Mouse (Mus musculus) G1E (cell line): ENCODE results near the gene Rfx4. TPM values are rescaled to one million over a fixed set of nuclear protein-coding genes. Genes with fewer than 3 reads are reported as not detected.

Experiments
- ATAC-seq: 2 replicates; pipeline ENCODE4 v1.8.0; 2016; ENCODE audit warnings: mild to moderate bottlenecking; ENCODE audit not compliant: insufficient number of reproducible peaks, poor library complexity, low FRiP score, severe bottlenecking; ENCODE audit errors: extremely low read depth
- DNase-seq: peaks from one replicate; pipeline ENCODE4 v3.0.0; 2012; ENCODE audit warnings: low spot score
- H3K27me3 ChIP-seq: 2 replicates; pipeline ENCODE4 v1.6.1; 2012; ENCODE audit warnings: mild to moderate bottlenecking, low read length, inconsistent platforms; ENCODE audit not compliant: insufficient read depth
- H3K36me3 ChIP-seq: replicated peaks from 2 replicates; pipeline ENCODE3; 2012; ENCODE audit warnings: mild to moderate bottlenecking, inconsistent platforms
- H3K4me1 ChIP-seq: 2 replicates; pipeline ENCODE4 v1.6.1; 2012; ENCODE audit warnings: low read depth, low read length, inconsistent platforms, mixed read lengths; ENCODE audit not compliant: insufficient read depth
- H3K4me3 ChIP-seq: 2 replicates; pipeline ENCODE4 v1.5.1; 2012; ENCODE audit warnings: low read depth, mild to moderate bottlenecking, inconsistent platforms, low read length, moderate library complexity, mixed read lengths
- H3K9me3 ChIP-seq: replicated peaks from 2 replicates; pipeline ENCODE4 v1.6.1; 2012; ENCODE audit warnings: inconsistent platforms
- CTCF ChIP-seq: IDR thresholded peaks from 2 replicates; pipeline ENCODE4 v1.5.1; 2012; ENCODE audit warnings: low read depth, low read length, inconsistent platforms, mixed read lengths
- GATA1 ChIP-seq: IDR thresholded peaks from 2 replicates; pipeline ENCODE4 v1.6.1; 2012; ENCODE audit warnings: borderline replicate concordance, low read length, inconsistent platforms, mixed read lengths
- GATA2 ChIP-seq: IDR thresholded peaks from 2 replicates; pipeline ENCODE4 v1.6.1; 2012; ENCODE audit warnings: low read depth, low read length, inconsistent platforms, borderline replicate concordance
- POLR2AphosphoS5 ChIP-seq: IDR thresholded peaks from 2 replicates; pipeline ENCODE4 v1.6.1; 2012; ENCODE audit warnings: low read depth, low read length, inconsistent platforms; ENCODE audit not compliant: insufficient replicate concordance
- TAL1 ChIP-seq: conservative IDR thresholded peaks from 2 replicates; pipeline ENCODE4 v1.6.1; 2012; ENCODE audit warnings: low read depth, low read length, inconsistent platforms, mixed read lengths
- polyA plus RNA-seq: library from polyadenylated mRNA; stranded (reverse); fragments of >175 nt; gene quantifications from 2 replicates; pipeline ENCODE4 v1.2.3, GENCODE M21; 2012
- total RNA-seq, 2 experiments: library from RNA; stranded (forward) in 1 of 2; stranded (reverse) in 1 of 2; fragments of 200-1000 nt in 1 of 2; fragments of >200 nt in 1 of 2; fragmentation: Nextera tagmentation in 1 of 2; gene quantifications; 2 replicates each; pipeline ENCODE4 v1.2.3; 2014 to 2017

The Rfx4 gene
- total and polyA plus RNA-seq, 3 experiments = not detected

GRCm38 (mm10) chr10:84817086-84817869, 61.4 kb downstream of the Rfx4 start:
- no peaks in the 10 kb centered on the region for H3K36me3 ChIP-seq
- TF ChIP-seq CTCF = no peak
- no peak for ATAC-seq

GRCm38 (mm10) chr10:84819669-84820068, 63.8 kb downstream of the Rfx4 start:
- Histone ChIP-seq H3K9me3 (no peaks in the 10 kb centered on the region), H3K4me1 (peaks cover 3% of the 10 kb centered on the region; the same call in 1 of the 2 replicates), H3K4me3 (no peak overlapping the region), H3K36me3 (no peaks in the 10 kb centered on the region), H3K27me3 (no peaks in the 10 kb centered on the region; the same call in 1 of the 2 replicates)
- no peak for TF ChIP-seq TAL1
- no peak for TF ChIP-seq GATA2
- no peak for TF ChIP-seq POLR2AphosphoS5
- TF ChIP-seq GATA1 = no peak
- no peak for TF ChIP-seq CTCF
- ATAC-seq (no peak), DNase-seq (no peak)

More at GRCm38 (mm10) chr10:84817086-84817869, 61.4 kb downstream of the Rfx4 start:
- DNase-seq = no peak
- Histone ChIP-seq H3K4me1 (peaks cover 3% of the 10 kb centered on the region; the same call in 1 of the 2 replicates), H3K4me3 (no peak overlapping the region), H3K27me3 (no peaks in the 10 kb centered on the region; the same call in 1 of the 2 replicates), H3K9me3 (no peaks in the 10 kb centered on the region)

GRCm38 (mm10) chr10:84820230-84820629, 64.4 kb downstream of the Rfx4 start:
- Histone ChIP-seq H3K4me1 (peaks cover 3% of the 10 kb centered on the region; the same call in 1 of the 2 replicates), H3K4me3 (no peak overlapping the region), H3K27me3 (no peaks in the 10 kb centered on the region; the same call in 1 of the 2 replicates), H3K9me3 (no peaks in the 10 kb centered on the region), H3K36me3 (no peaks in the 10 kb centered on the region)
- ATAC-seq (no peak), DNase-seq (no peak)
- TF ChIP-seq GATA2 (no peak), CTCF (no peak), GATA1 (no peak), POLR2AphosphoS5 (no peak), TAL1 (no peak)

- Histone ChIP-seq H3K9me3 (no peaks in the 10 kb centered on the region), H3K4me3 (no peak overlapping the region), H3K36me3 (no peaks in the 10 kb centered on the region), H3K4me1 (peaks cover 3% of the 10 kb centered on the region; the same call in 1 of the 2 replicates), H3K27me3 (peaks cover 5% of the 10 kb centered on the region; the same call in 1 of the 2 replicates)
- TF ChIP-seq GATA2 (no peak), CTCF (no peak), GATA1 (no peak), POLR2AphosphoS5 (no peak), TAL1 (no peak)
- DNase-seq (no peak), ATAC-seq (no peak)
These were observed 66.9 kb downstream of the Rfx4 start for GRCm38 (mm10) chr10:84822741-84823151.

DNA sequence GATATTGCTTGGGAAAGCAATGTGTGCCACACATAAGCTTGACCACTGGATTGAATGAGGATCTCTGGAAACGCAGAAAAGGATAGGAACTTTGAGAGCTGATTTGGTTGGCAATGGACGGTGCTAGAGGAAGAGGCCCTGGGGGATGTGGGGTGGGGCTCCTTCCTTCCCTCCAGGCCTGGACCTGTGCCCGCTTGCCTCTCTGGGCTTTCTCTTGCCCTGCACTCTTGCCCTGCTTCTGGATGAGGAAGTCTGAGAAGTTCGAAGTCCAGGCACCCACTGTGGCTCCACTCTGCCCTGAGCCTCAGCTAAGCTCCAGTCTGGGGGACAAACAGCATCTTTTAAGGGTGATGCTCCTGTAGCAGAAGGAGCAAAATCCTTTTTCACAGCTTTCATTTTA, 67.8 kb downstream of the Rfx4 start:
- TF ChIP-seq POLR2AphosphoS5 (no peak), GATA2 (no peak), CTCF (no peak), TAL1 (no peak), GATA1 (no peak)
- H3K36me3 ChIP-seq = no peaks in the 10 kb centered on the region
- H3K9me3 ChIP-seq = no peaks in the 10 kb centered on the region
- H3K27me3 ChIP-seq = peaks cover 5% of the 10 kb centered on the region; the same call in 1 of the 2 replicates
- no peak for ATAC-seq
- H3K4me1 ChIP-seq = peaks cover 3% of the 10 kb centered on the region; the same call in 1 of the 2 replicates
- no peak overlapping the region for H3K4me3 ChIP-seq
- DNase-seq = no peak

GRCm38 (mm10) chr10:84829009-84829408, 73.1 kb downstream of the Rfx4 start:
- TF ChIP-seq GATA2 (no peak), GATA1 (no peak), POLR2AphosphoS5 (no peak), TAL1 (no peak), CTCF (no peak)
- ATAC-seq (no peak), DNase-seq (no peak)
- Histone ChIP-seq H3K4me3 (no peak overlapping the region), H3K4me1 (no peaks in the 10 kb centered on the region), H3K27me3 (peaks cover 5% of the 10 kb centered on the region; the same call in 1 of the 2 replicates), H3K36me3 (no peaks in the 10 kb centered on the region), H3K9me3 (no peaks in the 10 kb centered on the region)
